Mouse (Mus musculus) erythroblast, embryonic 14.5 days (primary cell): Measurements from ENCODE around the gene 4933424G06Rik. TPM values are rescaled to one million over a fixed set of nuclear protein-coding genes. Genes with fewer than 3 reads are reported as not detected.
A peak's percentile ranks its signal among the peaks of the same experiment; 100 is the strongest.
"Not testable (repeated sequence)": the region's sequence is repeated elsewhere in the genome, so short reads cannot be mapped to it uniquely, and the experiment has no call there.

Experiments used
- H3K27me3 ChIP-seq: 2 replicates; pipeline ENCODE4 v1.6.1; 2012; ENCODE audit warnings: inconsistent platforms; ENCODE audit not compliant: control insufficient read depth
- H3K36me3 ChIP-seq: 2 replicates; pipeline ENCODE4 v1.6.1; 2012; ENCODE audit warnings: mild to moderate bottlenecking, inconsistent platforms; ENCODE audit not compliant: control insufficient read depth
- H3K4me1 ChIP-seq: 2 replicates; pipeline ENCODE4 v1.6.1; 2012; ENCODE audit warnings: inconsistent platforms; ENCODE audit not compliant: control insufficient read depth
- H3K4me3 ChIP-seq: replicated peaks from 2 replicates; pipeline ENCODE3; 2012; ENCODE audit warnings: moderate library complexity, mild to moderate bottlenecking, inconsistent platforms
- H3K9me3 ChIP-seq: 2 replicates; pipeline ENCODE4 v1.6.1; 2012; ENCODE audit warnings: low read length, inconsistent platforms, mixed read lengths; ENCODE audit not compliant: control insufficient read depth
- GATA1 ChIP-seq: IDR thresholded peaks from 2 replicates; pipeline ENCODE4 v1.6.1; 2012; ENCODE audit warnings: low read length, inconsistent platforms, mixed read lengths
- TAL1 ChIP-seq: IDR thresholded peaks from 3 replicates; pipeline ENCODE4 v1.6.1; 2012; ENCODE audit warnings: low read length, inconsistent platforms, mixed read lengths
- polyA plus RNA-seq: library from polyadenylated mRNA; stranded (reverse); fragments of >175 nt; gene quantifications from 2 replicates; pipeline ENCODE4 v1.2.3, GENCODE M21; 2012

Gene 4933424G06Rik
- not detected in 2 replicates for polyA plus RNA-seq

- peaks cover 12% of the 10 kb centered on the region for H3K9me3 ChIP-seq
- H3K27me3 ChIP-seq: no peaks in the 10 kb centered on the region; the same call in 1 of the 2 replicates
- peaks cover 32% of the 10 kb centered on the region for H3K36me3 ChIP-seq
- peak within 1 kb of the TSS; percentile 97 for H3K4me3 ChIP-seq
- H3K4me1 ChIP-seq: peaks cover 43% of the 10 kb centered on the region
- TF ChIP-seq TAL1 (no peak), GATA1 (no peak)
These were observed at the start of gene 4933424G06Rik for GRCm38 (mm10) chr1:36709854-36710280. Gene 4933424G06Rik, plus strand, starts transcription at chr1:36710149.

DNA sequence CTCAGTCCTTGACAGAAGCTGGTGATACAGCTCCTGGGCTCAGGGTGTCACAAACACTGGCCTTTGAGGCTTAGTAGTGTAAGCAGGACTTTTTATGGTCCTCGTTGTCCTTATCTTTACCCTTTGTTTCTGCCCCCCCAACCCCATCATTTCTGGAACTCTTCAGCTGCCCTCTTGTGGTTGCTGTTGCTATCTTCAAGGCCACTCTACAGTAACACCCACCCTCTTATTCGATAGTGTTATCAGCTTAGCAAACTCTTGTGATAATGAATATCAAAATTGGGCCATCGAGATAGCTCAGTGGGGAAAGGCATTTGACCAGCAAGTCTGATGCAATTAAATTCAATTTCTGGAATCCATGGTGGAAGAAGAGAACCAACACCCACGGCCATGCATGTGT lies 45.5 kb upstream of the 4933424G06Rik start:
- TF ChIP-seq GATA1 (no peak), TAL1 (no peak)
- H3K4me3 ChIP-seq: no peak overlapping the region
- H3K27me3 ChIP-seq: no peaks in the 10 kb centered on the region
- H3K9me3 ChIP-seq: no peaks in the 10 kb centered on the region
- H3K4me1 ChIP-seq: peaks cover 7% of the 10 kb centered on the region
- no peaks in the 10 kb centered on the region for H3K36me3 ChIP-seq

- Histone ChIP-seq H3K27me3 (no peaks in the 10 kb centered on the region), H3K36me3 (no peaks in the 10 kb centered on the region), H3K4me3 (no peak overlapping the region), H3K4me1 (peaks cover 15% of the 10 kb centered on the region), H3K9me3 (no peaks in the 10 kb centered on the region)
- TF ChIP-seq TAL1 (no peak), GATA1 (no peak)
These were observed 44.7 kb upstream of the 4933424G06Rik start for GRCm38 (mm10) chr1:36665165-36665723.

DNA sequence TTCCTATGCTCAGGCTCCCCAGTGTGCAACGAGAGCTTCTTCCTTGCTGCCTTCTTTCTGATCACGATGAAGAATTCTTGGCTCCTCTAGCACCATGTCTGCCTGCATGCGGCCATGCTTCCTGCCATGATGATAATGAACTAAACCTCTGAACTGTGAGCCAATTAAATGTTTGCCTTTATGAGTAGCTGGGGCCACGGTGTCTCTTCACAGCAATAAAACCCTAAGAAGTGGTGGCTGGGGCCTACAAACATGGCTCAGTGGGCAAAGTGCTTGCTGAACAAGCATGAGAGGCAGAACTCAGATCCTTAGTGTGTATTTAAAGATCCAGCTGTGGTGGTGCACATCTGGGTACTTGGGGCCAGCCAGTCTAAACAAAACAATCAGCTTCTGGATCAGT lies 44.0 kb upstream of the 4933424G06Rik start:
- H3K36me3 ChIP-seq: no peaks in the 10 kb centered on the region
- no peaks in the 10 kb centered on the region for H3K27me3 ChIP-seq
- H3K4me1 ChIP-seq: peaks cover 22% of the 10 kb centered on the region
- H3K4me3 ChIP-seq: no peak overlapping the region
- H3K9me3 ChIP-seq: no peaks in the 10 kb centered on the region
- TF ChIP-seq TAL1 (no peak), GATA1 (no peak)

DNA sequence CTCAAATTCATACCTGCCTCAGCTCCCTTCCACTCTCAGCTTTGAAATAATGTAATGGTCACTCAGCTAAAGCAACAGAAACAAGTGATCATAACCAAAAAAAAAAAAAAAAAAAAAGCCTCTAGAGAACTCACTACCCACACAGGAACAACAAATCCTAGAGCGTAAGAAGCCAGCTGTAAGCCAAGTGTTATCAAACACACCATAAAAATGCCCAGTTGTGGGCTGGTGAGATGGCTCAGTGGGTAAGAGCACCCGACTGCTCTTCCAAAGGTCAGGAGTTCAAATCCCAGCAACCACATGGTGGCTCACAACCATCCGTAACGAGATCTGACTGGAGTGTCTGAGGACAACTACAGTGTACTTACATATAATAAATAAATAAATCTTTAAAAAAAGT lies 41.9 kb upstream of the 4933424G06Rik start:
- H3K9me3 ChIP-seq, H3K4me3 ChIP-seq, H3K36me3 ChIP-seq, H3K27me3 ChIP-seq: not testable (repeated sequence)
- peaks cover 31% of the 10 kb centered on the region for H3K4me1 ChIP-seq

DNA sequence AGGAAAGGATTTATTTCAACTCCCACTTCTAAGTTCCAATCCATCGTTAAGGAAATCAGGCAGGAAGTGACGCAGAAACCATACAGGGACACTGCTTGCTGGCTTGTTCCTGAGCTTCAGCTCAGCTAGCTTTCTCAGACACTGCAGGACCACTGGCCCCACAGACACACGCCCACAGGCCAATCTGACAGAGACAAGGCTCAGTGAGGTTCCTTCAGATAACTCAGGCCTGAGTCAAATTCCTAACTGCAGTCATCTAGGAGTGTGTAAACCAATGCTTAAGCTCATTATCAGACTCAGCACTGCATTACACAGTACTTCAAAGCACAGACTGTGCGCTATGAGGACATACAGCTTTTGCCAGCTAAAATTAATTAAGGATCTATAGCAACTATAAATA lies 39.7 kb upstream of the 4933424G06Rik start:
- Histone ChIP-seq H3K4me1 (peaks cover 27% of the 10 kb centered on the region), H3K9me3 (no peaks in the 10 kb centered on the region), H3K36me3 (no peaks in the 10 kb centered on the region), H3K4me3 (no peak overlapping the region), H3K27me3 (no peaks in the 10 kb centered on the region)
- TF ChIP-seq GATA1 (no peak), TAL1 (no peak)

- H3K36me3 ChIP-seq: no peaks in the 10 kb centered on the region
- H3K27me3 ChIP-seq: no peaks in the 10 kb centered on the region
- peak overlapping the region; percentile 0 for H3K4me3 ChIP-seq
- H3K4me1 ChIP-seq: peaks cover 27% of the 10 kb centered on the region
- TF ChIP-seq TAL1: peak; percentile 38; the same call in 1 of the 3 replicates
- TF ChIP-seq GATA1: no peak
- no peaks in the 10 kb centered on the region for H3K9me3 ChIP-seq
These were observed 38.7 kb upstream of the 4933424G06Rik start for GRCm38 (mm10) chr1:36671260-36671659.

- no peaks in the 10 kb centered on the region for H3K9me3 ChIP-seq
- H3K4me3 ChIP-seq: no peak overlapping the region
- no peaks in the 10 kb centered on the region for H3K36me3 ChIP-seq
- no peak for TF ChIP-seq TAL1
- TF ChIP-seq GATA1: no peak
- H3K4me1 ChIP-seq: peaks cover 27% of the 10 kb centered on the region
- H3K27me3 ChIP-seq: no peaks in the 10 kb centered on the region
These were observed 37.1 kb upstream of the 4933424G06Rik start for GRCm38 (mm10) chr1:36672648-36673350.

DNA sequence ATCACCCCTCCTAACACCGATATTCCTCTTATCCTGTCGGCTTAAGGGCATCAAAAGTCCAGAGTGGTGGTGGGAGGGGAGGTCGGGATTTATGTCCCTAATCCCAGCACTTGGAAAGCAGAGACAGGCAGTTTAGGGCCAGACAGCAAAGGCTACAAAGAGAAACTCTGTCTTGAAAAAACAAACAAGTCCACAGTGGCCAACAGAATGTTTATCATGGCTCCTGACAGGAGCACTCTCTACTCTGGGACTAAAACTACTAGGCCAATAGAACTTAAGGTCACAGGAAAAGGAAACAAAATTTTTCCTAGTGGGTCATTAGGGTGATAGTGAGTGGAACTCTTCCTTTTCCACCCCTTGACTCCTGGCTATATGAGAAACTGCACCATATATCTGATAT lies 35.0 kb upstream of the 4933424G06Rik start:
- peaks cover 21% of the 10 kb centered on the region for H3K4me1 ChIP-seq
- no peak for TF ChIP-seq TAL1
- no peak for TF ChIP-seq GATA1
- H3K9me3 ChIP-seq: no peaks in the 10 kb centered on the region
- H3K36me3 ChIP-seq: no peaks in the 10 kb centered on the region
- no peaks in the 10 kb centered on the region for H3K27me3 ChIP-seq
- no peak overlapping the region for H3K4me3 ChIP-seq
